Mouse (Mus musculus): ENCODE measurements at regions not wholly inside any gene's neighbourhood (a gene's known extent, or its start where the extent isn't known, plus 50 kb on each side); places are given as distances from the start of the nearest gene placed in this dataset.

DNA sequence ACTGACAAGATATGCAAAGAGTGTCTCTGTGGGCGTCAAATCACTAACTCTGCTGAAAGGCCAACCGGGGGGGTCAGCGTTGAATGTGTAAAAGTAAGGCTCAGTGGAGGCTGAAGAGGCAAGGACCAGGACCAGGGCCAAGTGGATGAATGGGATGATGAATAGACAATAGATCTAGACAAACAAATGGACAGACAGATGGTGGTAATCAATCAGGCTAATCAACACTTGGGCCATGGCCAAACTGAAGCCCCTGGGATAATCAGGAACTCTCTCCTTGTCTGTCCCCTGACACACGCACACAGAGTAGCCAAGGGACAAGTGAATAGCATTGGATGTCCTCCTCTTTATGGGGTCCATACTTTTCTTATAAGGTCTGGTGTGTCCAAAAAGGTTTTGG lies 154.9 kb downstream of the Snx18 start:
- TF ChIP-seq CTCF (IDR thresholded peaks at IDR 0.05; ENCODE audit: control insufficient read depth, insufficient read depth, insufficient read length) (no peak), FOSL1 (IDR thresholded peaks at IDR 0.05; ENCODE audit: insufficient read depth, low read length, poor library complexity, severe bottlenecking) (no peak), CEBPB (IDR thresholded peaks at IDR 0.05; ENCODE audit: low read depth) (no peak), MAX (IDR thresholded peaks at IDR 0.05) (no peak), MYOD1 (IDR thresholded peaks at IDR 0.05; ENCODE audit: control insufficient read depth, insufficient read length, low read depth) (no peak), USF1 (IDR thresholded peaks at IDR 0.05; ENCODE audit: low read depth) (no peak), MYOG (IDR thresholded peaks at IDR 0.05; ENCODE audit: control insufficient read depth, extremely low read depth, insufficient read length) (no peak)

Measured in C2C12 (cell line).